Mouse (Mus musculus) kidney, adult 2 months (tissue): ENCODE measurements around the gene St6gal1.

Source experiments
- CTCF ChIP-seq: fragments of 200-500 bp; conservative IDR thresholded peaks from 2 replicates; pipeline ENCODE4 v1.5.1; 2011; ENCODE audit warnings: low read depth, mild to moderate bottlenecking, control low read depth, low read length, moderate library complexity, mixed read lengths; ENCODE audit not compliant: insufficient read depth, insufficient read length
- POLR2A ChIP-seq: fragments of 200-500 bp; IDR thresholded peaks from one replicate; pipeline ENCODE4 v1.6.1; 2011; ENCODE audit warnings: low read depth, low read length, control low read depth

- TF ChIP-seq CTCF (no peak), POLR2A (no peak)
These were observed 26.9 kb downstream of the St6gal1 start for GRCm38 (mm10) chr16:23251445-23251773.
